Mouse (Mus musculus): ENCODE results near the gene Lsmem1. TPM values are rescaled to one million over a fixed set of nuclear protein-coding genes. Genes with fewer than 3 reads are reported as not detected.

The Lsmem1 gene
- polyA plus RNA-seq (2014; fragmentation: Nextera tagmentation; extraction: Ambion mirVana) = not detected in 2 replicates

GRCm38 (mm10) chr12:40199302-40199701 lies at the start of gene Lsmem1:
Lsmem1 (minus strand) TSS chr12:40199490.
- Histone ChIP-seq H3K9ac (ENCODE audit: low read length) (no peak within 1 kb of the TSS), H3K36me3 (ENCODE audit: control insufficient read depth, insufficient read depth, low read length) (peaks cover 2% of the 10 kb centered on the region; the same call in 1 of the 2 replicates), H3K27me3 (ENCODE audit: control insufficient read depth, insufficient read depth, low read length) (no peaks in the 10 kb centered on the region), H3K4me3 (ENCODE audit: low read depth, low read length) (no peak within 1 kb of the TSS), H3K27ac (ENCODE audit: low read depth, low read length) (no peak within 1 kb of the TSS), H3K4me1 (replicated peaks; ENCODE audit: control insufficient read depth, insufficient read depth, low read length) (no peaks in the 10 kb centered on the region), H3K9me3 (ENCODE audit: control insufficient read depth, low read length) (no peaks in the 10 kb centered on the region), H3K4me2 (ENCODE audit: low read depth, low read length, severe bottlenecking) (no peak within 1 kb of the TSS)
- WGBS = 90% methylated on average over 8 of the region's 8 CpGs
- DNase-seq (ENCODE audit: low spot score) = no peak
- ATAC-seq (replicated peaks; ENCODE audit: low FRiP score) = no peak

GRCm38 (mm10) chr12:40248454-40249180 lies 49.3 kb upstream of the Lsmem1 start, which contains the start of gene Ifrd1:
Ifrd1 (minus strand) TSS chr12:40248504.
- Histone ChIP-seq H3K4me1 (replicated peaks; ENCODE audit: control insufficient read depth, insufficient read depth, low read length) (no peaks in the 10 kb centered on the region), H3K4me3 (ENCODE audit: low read depth, low read length) (no peak within 1 kb of the TSS), H3K27ac (ENCODE audit: low read depth, low read length) (no peak within 1 kb of the TSS), H3K9ac (ENCODE audit: low read length) (no peak within 1 kb of the TSS), H3K9me3 (ENCODE audit: control insufficient read depth, low read length) (no peaks in the 10 kb centered on the region), H3K36me3 (ENCODE audit: control insufficient read depth, insufficient read depth, low read length) (no peaks in the 10 kb centered on the region), H3K4me2 (ENCODE audit: low read depth, low read length, severe bottlenecking) (no peak within 1 kb of the TSS), H3K27me3 (ENCODE audit: control insufficient read depth, insufficient read depth, low read length) (no peaks in the 10 kb centered on the region)
- WGBS = 77% methylated on average over 5 of the region's 5 CpGs
- no peak for DNase-seq (ENCODE audit: low spot score)
- ATAC-seq (replicated peaks; ENCODE audit: low FRiP score) = no peak

- DNase-seq (ENCODE audit: low spot score) = no peak
- Histone ChIP-seq H3K4me3 (ENCODE audit: low read depth, low read length) (no peak overlapping the region), H3K4me2 (ENCODE audit: low read depth, low read length, severe bottlenecking) (no peak overlapping the region)
Observed at GRCm38 (mm10) chr12:40247976-40248375, 48.7 kb upstream of the Lsmem1 start.

GRCm38 (mm10) chr12:40247384-40247783 lies 48.1 kb upstream of the Lsmem1 start:
- DNase-seq (ENCODE audit: low spot score) = no peak
- Histone ChIP-seq H3K9ac (ENCODE audit: low read length) (no peak overlapping the region), H3K4me3 (ENCODE audit: low read depth, low read length) (no peak overlapping the region), H3K36me3 (ENCODE audit: control insufficient read depth, insufficient read depth, low read length) (no peaks in the 10 kb centered on the region), H3K4me1 (replicated peaks; ENCODE audit: control insufficient read depth, insufficient read depth, low read length) (no peaks in the 10 kb centered on the region), H3K4me2 (ENCODE audit: low read depth, low read length, severe bottlenecking) (no peak overlapping the region), H3K27ac (ENCODE audit: low read depth, low read length) (no peak overlapping the region), H3K9me3 (ENCODE audit: control insufficient read depth, low read length) (no peaks in the 10 kb centered on the region), H3K27me3 (ENCODE audit: control insufficient read depth, insufficient read depth, low read length) (no peaks in the 10 kb centered on the region)
- WGBS = 91% methylated on average over 4 of the region's 4 CpGs
- no peak for ATAC-seq (replicated peaks; ENCODE audit: low FRiP score)

More at GRCm38 (mm10) chr12:40247976-40248375, 48.7 kb upstream of the Lsmem1 start:
- Histone ChIP-seq H3K9ac (ENCODE audit: low read length) (no peak overlapping the region), H3K36me3 (ENCODE audit: control insufficient read depth, insufficient read depth, low read length) (no peaks in the 10 kb centered on the region), H3K27ac (ENCODE audit: low read depth, low read length) (no peak overlapping the region), H3K27me3 (ENCODE audit: control insufficient read depth, insufficient read depth, low read length) (no peaks in the 10 kb centered on the region), H3K9me3 (ENCODE audit: control insufficient read depth, low read length) (no peaks in the 10 kb centered on the region), H3K4me1 (replicated peaks; ENCODE audit: control insufficient read depth, insufficient read depth, low read length) (no peaks in the 10 kb centered on the region)
- 0 out of 2 replicates have a peak, but pooled peaks have one; percentile 36 for ATAC-seq (replicated peaks; ENCODE audit: low FRiP score)
- 79% methylated on average over 6 of the region's 6 CpGs for WGBS

- Histone ChIP-seq H3K27me3 (ENCODE audit: control insufficient read depth, insufficient read depth, low read length) (no peaks in the 10 kb centered on the region), H3K27ac (ENCODE audit: low read depth, low read length) (no peak overlapping the region), H3K4me1 (replicated peaks; ENCODE audit: control insufficient read depth, insufficient read depth, low read length) (no peaks in the 10 kb centered on the region), H3K4me2 (ENCODE audit: low read depth, low read length, severe bottlenecking) (no peak overlapping the region), H3K9me3 (ENCODE audit: control insufficient read depth, low read length) (no peaks in the 10 kb centered on the region), H3K4me3 (ENCODE audit: low read depth, low read length) (no peak overlapping the region), H3K36me3 (ENCODE audit: control insufficient read depth, insufficient read depth, low read length) (no peaks in the 10 kb centered on the region), H3K9ac (ENCODE audit: low read length) (no peak overlapping the region)
- WGBS = 86% methylated on average over 7 of the region's 7 CpGs
- DNase-seq (ENCODE audit: low spot score) = no peak
- no peak for ATAC-seq (replicated peaks; ENCODE audit: low FRiP score)
Observed at GRCm38 (mm10) chr12:40245434-40245970, 46.2 kb upstream of the Lsmem1 start.

GRCm38 (mm10) chr12:40244926-40245325 lies 45.6 kb upstream of the Lsmem1 start:
- Histone ChIP-seq H3K4me3 (ENCODE audit: low read depth, low read length) (no peak overlapping the region), H3K4me1 (replicated peaks; ENCODE audit: control insufficient read depth, insufficient read depth, low read length) (no peaks in the 10 kb centered on the region), H3K27ac (ENCODE audit: low read depth, low read length) (no peak overlapping the region), H3K27me3 (ENCODE audit: control insufficient read depth, insufficient read depth, low read length) (no peaks in the 10 kb centered on the region), H3K36me3 (ENCODE audit: control insufficient read depth, insufficient read depth, low read length) (no peaks in the 10 kb centered on the region), H3K4me2 (ENCODE audit: low read depth, low read length, severe bottlenecking) (no peak overlapping the region), H3K9ac (ENCODE audit: low read length) (no peak overlapping the region), H3K9me3 (ENCODE audit: control insufficient read depth, low read length) (no peaks in the 10 kb centered on the region)
- ATAC-seq (replicated peaks; ENCODE audit: low FRiP score) = no peak
- WGBS = 91% methylated on average over 5 of the region's 5 CpGs
- DNase-seq (ENCODE audit: low spot score) = no peak

GRCm38 (mm10) chr12:40243821-40244221 lies 44.5 kb upstream of the Lsmem1 start:
- DNase-seq (ENCODE audit: low spot score) (no peak), ATAC-seq (replicated peaks; ENCODE audit: low FRiP score) (peak; percentile 52; the same call in 1 of the 2 replicates)
- Histone ChIP-seq H3K9ac (ENCODE audit: low read length) (no peak overlapping the region), H3K27ac (ENCODE audit: low read depth, low read length) (no peak overlapping the region), H3K4me2 (ENCODE audit: low read depth, low read length, severe bottlenecking) (no peak overlapping the region), H3K27me3 (ENCODE audit: control insufficient read depth, insufficient read depth, low read length) (no peaks in the 10 kb centered on the region), H3K4me1 (replicated peaks; ENCODE audit: control insufficient read depth, insufficient read depth, low read length) (no peaks in the 10 kb centered on the region), H3K4me3 (ENCODE audit: low read depth, low read length) (no peak overlapping the region), H3K36me3 (ENCODE audit: control insufficient read depth, insufficient read depth, low read length) (no peaks in the 10 kb centered on the region), H3K9me3 (ENCODE audit: control insufficient read depth, low read length) (no peaks in the 10 kb centered on the region)
- 59% methylated on average over 11 of the region's 11 CpGs for WGBS

- H3K4me1 ChIP-seq (replicated peaks; ENCODE audit: control insufficient read depth, insufficient read depth, low read length) = no peaks in the 10 kb centered on the region
- no peak for ATAC-seq (replicated peaks; ENCODE audit: low FRiP score)
- no peak overlapping the region for H3K9ac ChIP-seq (ENCODE audit: low read length)
- no peaks in the 10 kb centered on the region for H3K27me3 ChIP-seq (ENCODE audit: control insufficient read depth, insufficient read depth, low read length)
- no peaks in the 10 kb centered on the region for H3K9me3 ChIP-seq (ENCODE audit: control insufficient read depth, low read length)
- H3K4me3 ChIP-seq (ENCODE audit: low read depth, low read length) = no peak overlapping the region
- DNase-seq (ENCODE audit: low spot score) = no peak
- no peak overlapping the region for H3K27ac ChIP-seq (ENCODE audit: low read depth, low read length)
- H3K4me2 ChIP-seq (ENCODE audit: low read depth, low read length, severe bottlenecking) = no peak overlapping the region
- no peaks in the 10 kb centered on the region for H3K36me3 ChIP-seq (ENCODE audit: control insufficient read depth, insufficient read depth, low read length)
- WGBS = 80% methylated on average over 4 of the region's 4 CpGs
Observed at GRCm38 (mm10) chr12:40243241-40243640, 44.0 kb upstream of the Lsmem1 start.

- Histone ChIP-seq H3K27me3 (ENCODE audit: control insufficient read depth, insufficient read depth, low read length) (no peaks in the 10 kb centered on the region), H3K27ac (ENCODE audit: low read depth, low read length) (no peak overlapping the region), H3K4me2 (ENCODE audit: low read depth, low read length, severe bottlenecking) (no peak overlapping the region), H3K9ac (ENCODE audit: low read length) (no peak overlapping the region), H3K36me3 (ENCODE audit: control insufficient read depth, insufficient read depth, low read length) (no peaks in the 10 kb centered on the region), H3K9me3 (ENCODE audit: control insufficient read depth, low read length) (no peaks in the 10 kb centered on the region), H3K4me1 (replicated peaks; ENCODE audit: control insufficient read depth, insufficient read depth, low read length) (no peaks in the 10 kb centered on the region), H3K4me3 (ENCODE audit: low read depth, low read length) (no peak overlapping the region)
- WGBS = 93% methylated on average over 7 of the region's 7 CpGs
- DNase-seq (ENCODE audit: low spot score) (no peak), ATAC-seq (replicated peaks; ENCODE audit: low FRiP score) (no peak)
Observed at GRCm38 (mm10) chr12:40239161-40239560, 39.9 kb upstream of the Lsmem1 start.
